ENCODE assay signal across 8 mouse cellular contexts in genomic region chr13:109736290-109737078, GRCm38 (mm10).
A peak's percentile ranks its signal among the peaks of the same experiment; 100 is the strongest.
DNase-seq lines count a peak whose midpoint lies in the region; ATAC-seq and TF ChIP-seq lines count a peak whose summit lies in the region.

No protein-coding gene starts in this region.

- TF ChIP-seq POLR2A in heart, adult 2 months (IDR thresholded peaks at IDR 0.05; ENCODE audit: insufficient read depth, low read depth, low read length) = no peak

- DNase-seq in heart, adult 2 months = no peak
- DNase-seq in heart, postnatal 10 days = no peak
- peak; percentile 56 for DNase-seq in splenic B cell, adult 2 months (ENCODE audit: low read depth, low spot score)
- no peak for DNase-seq in heart, postnatal 14 days

- ATAC-seq in neural tube, embryonic 13.5 days (ENCODE audit: low read depth) = 0 out of 2 replicates have a peak, but pooled peaks have one; percentile 21
- ATAC-seq in neural tube, embryonic 15.5 days (ENCODE audit: low FRiP score) = no peak
- peak; percentile 72 for ATAC-seq in erythroblast, adult 5-6 weeks (replicated peaks; ENCODE audit: low FRiP score, poor library complexity, severe bottlenecking)
- ATAC-seq in intestine, embryonic 15.5 days = no peak

- no peak overlapping the region for H3K9ac ChIP-seq in heart, adult 2 months (ENCODE audit: low read depth, low read length)
- no peak overlapping the region for H3K9ac ChIP-seq in neural tube, embryonic 13.5 days
- H3K9ac ChIP-seq in neural tube, embryonic 15.5 days (replicated peaks) = no peak overlapping the region
- H3K9ac ChIP-seq in intestine, embryonic 15.5 days = no peak overlapping the region

- H3K36me3 ChIP-seq in heart, adult 2 months (ENCODE audit: control insufficient read depth, insufficient read depth, low read length) = no peaks in the 10 kb centered on the region
- no peaks in the 10 kb centered on the region for H3K36me3 ChIP-seq in neural tube, embryonic 13.5 days
- no peaks in the 10 kb centered on the region for H3K36me3 ChIP-seq in neural tube, embryonic 15.5 days
- no peaks in the 10 kb centered on the region for H3K36me3 ChIP-seq in splenic B cell, adult 2 months (ENCODE audit: control insufficient read depth, insufficient read depth, low read length, poor library complexity, severe bottlenecking)
- H3K36me3 ChIP-seq in intestine, embryonic 15.5 days = no peaks in the 10 kb centered on the region

- H3K27ac ChIP-seq in heart, adult 2 months = no peak overlapping the region
- no peak overlapping the region for H3K27ac ChIP-seq in neural tube, embryonic 13.5 days (replicated peaks)
- H3K27ac ChIP-seq in neural tube, embryonic 15.5 days (replicated peaks) = no peak overlapping the region
- H3K27ac ChIP-seq in intestine, embryonic 15.5 days = no peak overlapping the region

- no peaks in the 10 kb centered on the region for H3K9me3 ChIP-seq in neural tube, embryonic 13.5 days
- no peaks in the 10 kb centered on the region for H3K9me3 ChIP-seq in neural tube, embryonic 15.5 days (replicated peaks)
- no peaks in the 10 kb centered on the region for H3K9me3 ChIP-seq in intestine, embryonic 15.5 days

- peak; percentile 93 for TF ChIP-seq CTCF in heart, adult 2 months (IDR thresholded peaks at IDR 0.05)

- H3K4me1 ChIP-seq in heart, adult 2 months (ENCODE audit: control insufficient read depth, insufficient read depth, low read length) = no peaks in the 10 kb centered on the region
- 0 out of 2 replicates have a peak, but pooled peaks cover 4% of the 10 kb centered on the region for H3K4me1 ChIP-seq in neural tube, embryonic 13.5 days (replicated peaks)
- no peaks in the 10 kb centered on the region for H3K4me1 ChIP-seq in neural tube, embryonic 15.5 days
- H3K4me1 ChIP-seq in intestine, embryonic 15.5 days (replicated peaks) = no peaks in the 10 kb centered on the region

- TF ChIP-seq EP300 in heart, adult 2 months (IDR thresholded peaks at IDR 0.05; ENCODE audit: insufficient read depth, low read depth, low read length) = no peak

- intact Hi-C loops in heart, adult 2 months (cut with DNase I) = loop anchor here (1.0 to 10.0 kb wide), 3 partner anchors 120 to 392 kb away; no protein-coding TSS in a partner anchor
- intact Hi-C loops in heart, postnatal 10 days (cut with DNase I) = loop anchor here (1.0 to 10.0 kb wide), 4 partner anchors 120 to 502 kb away; no protein-coding TSS in a partner anchor
- intact Hi-C loops in heart, postnatal 14 days (cut with DNase I) = loop anchor here (1.0 to 10.0 kb wide), 5 partner anchors 49 to 504 kb away; no protein-coding TSS in a partner anchor

- H3K4me2 ChIP-seq in neural tube, embryonic 13.5 days = no peak overlapping the region
- no peak overlapping the region for H3K4me2 ChIP-seq in neural tube, embryonic 15.5 days
- no peak overlapping the region for H3K4me2 ChIP-seq in intestine, embryonic 15.5 days (replicated peaks)

- H3K27me3 ChIP-seq in heart, adult 2 months (ENCODE audit: control insufficient read depth, insufficient read depth, low read length) = no peaks in the 10 kb centered on the region
- no peaks in the 10 kb centered on the region for H3K27me3 ChIP-seq in neural tube, embryonic 13.5 days
- no peaks in the 10 kb centered on the region for H3K27me3 ChIP-seq in neural tube, embryonic 15.5 days (replicated peaks)
- no peaks in the 10 kb centered on the region for H3K27me3 ChIP-seq in splenic B cell, adult 2 months (ENCODE audit: control insufficient read depth, insufficient read depth, low read length, poor library complexity, severe bottlenecking)
- H3K27me3 ChIP-seq in intestine, embryonic 15.5 days (replicated peaks) = no peaks in the 10 kb centered on the region

- no peak overlapping the region for H3K4me3 ChIP-seq in heart, adult 2 months
- H3K4me3 ChIP-seq in neural tube, embryonic 13.5 days = no peak overlapping the region
- no peak overlapping the region for H3K4me3 ChIP-seq in neural tube, embryonic 15.5 days (replicated peaks)
- no peak overlapping the region for H3K4me3 ChIP-seq in intestine, embryonic 15.5 days (replicated peaks)

- H3K79me2 ChIP-seq in heart, adult 2 months (replicated peaks; ENCODE audit: control insufficient read depth, insufficient read depth, low read length) = no peaks in the 10 kb centered on the region

- WGBS in heart, adult 2 months = 33% methylated on average over 8 of the region's 8 CpGs
- 44% methylated on average over 8 of the region's 8 CpGs for WGBS in neural tube, embryonic 13.5 days
- WGBS in neural tube, embryonic 15.5 days = 39% methylated on average over 8 of the region's 8 CpGs
- WGBS in intestine, embryonic 15.5 days = 41% methylated on average over 8 of the region's 8 CpGs

Comparison
In these comparisons a context has a peak if more than half of its experiments do, and no peak if none do; other contexts are left out.
1. ATAC-seq: peak in neural tube, embryonic 13.5 days (single experiment) and erythroblast, adult 5-6 weeks (single experiment); none in neural tube, embryonic 15.5 days (single experiment) and intestine, embryonic 15.5 days (single experiment).